Mouse (Mus musculus) ovary, adult 2 months (tissue): ENCODE measurements around the gene Ildr2. TPM values are rescaled to one million over a fixed set of nuclear protein-coding genes. Genes with fewer than 3 reads are reported as not detected.

Experiments
- polyA plus RNA-seq: library from polyadenylated mRNA; depleted of rRNA; stranded (reverse); fragments of >200 nt; gene quantifications from 2 replicates; pipeline ENCODE4 v1.2.3, GENCODE M21; 2012; rRNA removed

Ildr2 gene
- polyA plus RNA-seq = 11.5 and 20.8 TPM in 2 replicates

DNA sequence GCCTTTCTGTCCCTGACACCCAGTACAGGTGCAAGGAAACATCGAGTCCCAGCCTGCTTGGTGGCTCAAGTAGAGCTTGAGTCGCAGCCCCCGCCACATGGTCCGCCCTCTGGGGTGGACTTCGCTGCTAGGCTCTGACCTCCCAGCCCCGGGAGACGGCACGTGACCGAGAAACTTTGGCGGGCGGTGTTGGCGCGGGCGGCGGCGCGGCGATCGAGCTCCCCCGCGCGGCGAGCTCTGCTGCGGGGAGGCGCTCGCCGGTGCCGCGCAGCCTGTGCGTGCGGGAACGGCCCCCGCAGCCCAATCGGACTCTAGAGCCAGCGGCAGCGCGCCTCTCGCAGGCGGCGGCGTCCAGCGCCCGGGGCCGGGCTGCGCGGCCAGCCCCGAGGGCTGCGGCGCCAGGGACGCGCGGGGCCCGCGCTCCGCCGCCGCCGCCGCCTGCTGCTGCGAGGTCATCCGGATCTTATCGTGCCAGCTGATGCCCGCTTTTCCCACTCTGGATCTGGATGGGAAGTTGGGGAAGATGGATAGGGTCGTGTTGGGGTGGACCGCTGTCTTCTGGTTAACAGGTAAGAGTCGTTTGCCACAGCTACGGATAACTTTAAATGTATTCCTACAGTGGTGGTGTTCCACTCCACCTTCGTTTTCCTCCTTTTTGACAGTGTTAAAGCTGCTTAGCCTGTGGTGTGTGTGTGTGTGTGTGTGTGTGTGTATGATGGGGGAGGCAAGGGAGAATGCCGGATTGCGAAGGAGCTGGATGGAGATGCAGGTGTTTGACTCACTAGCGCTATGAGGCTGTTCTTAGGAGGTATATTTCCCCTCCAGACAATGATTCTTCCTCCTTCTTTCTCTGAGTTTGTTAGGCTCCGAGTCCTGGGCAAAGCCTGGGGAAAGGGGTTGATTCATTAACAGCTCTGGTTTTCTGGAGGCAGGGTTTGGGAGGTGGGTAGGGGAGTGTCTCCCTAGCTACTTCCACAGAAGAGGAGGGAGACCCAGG, at the start of gene Ildr2:
Gene Ildr2, plus strand, starts transcription at position 242 of the 997 bp plus-strand sequence.

DNA sequence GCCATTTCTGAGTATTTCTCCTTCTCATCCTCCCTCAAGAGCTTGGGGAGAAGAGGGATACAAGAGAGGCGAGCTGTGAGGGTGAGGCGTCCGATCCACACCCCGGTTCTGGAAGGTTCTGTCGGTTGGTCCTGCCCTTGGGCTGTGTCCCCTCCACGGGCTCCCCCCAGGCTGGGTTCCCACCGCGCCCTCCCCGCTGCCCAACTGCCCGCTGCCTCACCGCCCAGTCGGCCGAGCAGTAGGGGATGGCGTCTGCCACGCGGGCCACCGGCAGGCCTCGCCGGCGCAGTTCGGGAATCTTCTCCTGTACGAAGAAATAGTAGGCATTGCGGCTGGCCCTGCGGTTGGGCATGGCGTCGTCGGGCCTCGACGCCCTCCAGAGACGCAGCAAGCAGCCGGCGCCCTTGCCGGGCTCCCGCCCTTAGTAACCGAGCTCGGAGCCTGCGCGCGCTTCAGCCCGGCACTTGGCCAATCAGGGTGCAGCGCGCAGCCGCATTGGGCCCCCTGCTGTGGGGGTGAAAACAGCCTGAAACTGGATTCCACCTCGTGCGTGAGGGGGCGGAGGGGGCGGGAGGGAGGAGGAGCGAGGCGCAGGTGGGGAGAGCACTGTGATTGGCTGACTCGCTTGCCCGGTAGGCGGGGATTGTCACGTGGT, 15.5 kb upstream of the Ildr2 start, which contains the start of gene Mael:
Gene Mael, minus strand, starts transcription at position 433 of the 655 bp plus-strand sequence.

Other genes starting within 250 kb of the Ildr2 start
- gene Dusp27, start 126.2 kb upstream of the Ildr2 start, polyA plus RNA-seq = not detected in 2 replicates
- 0.58 and 1.3 TPM in 2 replicates for gene Gpa33, start 123.9 kb upstream of the Ildr2 start, polyA plus RNA-seq
- 0.67 and 1.0 TPM in 2 replicates for gene Mael, start 15.4 kb upstream of the Ildr2 start, polyA plus RNA-seq
- 17.3 and 18.3 TPM in 2 replicates for gene Tada1, start 125.0 kb downstream of the Ildr2 start, polyA plus RNA-seq
- 13.8 and 14.7 TPM in 2 replicates for gene Pogk, start 155.7 kb downstream of the Ildr2 start, polyA plus RNA-seq
- not detected in 2 replicates for gene Gm4846, start 243.4 kb downstream of the Ildr2 start, polyA plus RNA-seq